Mouse (Mus musculus): ENCODE measurements around the gene Tubgcp6.

The Tubgcp6 gene

DNA sequence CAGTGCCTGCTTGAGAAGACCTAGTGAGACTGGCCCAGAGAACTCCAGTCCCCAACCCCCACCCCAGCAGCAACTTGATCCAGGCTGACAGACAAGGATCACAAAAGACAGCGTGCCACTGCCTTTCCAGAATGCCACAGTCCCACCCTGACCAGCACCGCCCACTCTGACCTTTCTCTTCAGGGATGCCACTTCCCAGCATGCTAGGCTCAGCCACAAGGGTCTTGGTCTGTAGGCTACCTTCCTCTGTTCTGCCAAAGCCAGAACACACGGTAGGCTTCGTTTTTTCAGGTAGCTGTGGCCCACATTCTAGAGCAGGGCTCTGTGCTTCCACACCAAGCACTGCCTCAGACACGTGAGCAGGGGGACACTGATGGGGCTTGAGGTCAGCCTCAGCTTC lies 20.3 kb downstream of the Tubgcp6 start:
- DNase-seq (ENCODE audit: low spot score) = no peak

DNA sequence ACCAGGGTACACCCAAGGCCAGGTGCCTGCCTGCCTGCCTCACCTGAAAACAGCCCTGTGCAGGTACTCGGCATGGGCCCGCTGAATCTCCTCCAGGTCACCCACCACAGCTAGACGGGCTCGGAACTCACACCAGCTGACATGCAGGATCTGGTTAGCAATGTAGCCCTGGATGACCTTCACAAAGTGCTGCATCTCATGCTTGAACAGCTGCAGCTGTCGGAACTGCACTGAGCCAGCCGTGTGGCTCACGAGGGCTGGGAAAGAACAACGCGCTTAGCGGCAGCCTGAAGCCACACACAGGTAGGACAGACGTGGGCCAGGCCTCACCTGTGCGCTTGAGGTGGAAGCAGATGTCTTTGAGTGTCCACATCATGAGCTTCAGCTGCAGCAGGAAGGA lies 22.1 kb downstream of the Tubgcp6 start:
- no peak for DNase-seq (ENCODE audit: low spot score)

DNA sequence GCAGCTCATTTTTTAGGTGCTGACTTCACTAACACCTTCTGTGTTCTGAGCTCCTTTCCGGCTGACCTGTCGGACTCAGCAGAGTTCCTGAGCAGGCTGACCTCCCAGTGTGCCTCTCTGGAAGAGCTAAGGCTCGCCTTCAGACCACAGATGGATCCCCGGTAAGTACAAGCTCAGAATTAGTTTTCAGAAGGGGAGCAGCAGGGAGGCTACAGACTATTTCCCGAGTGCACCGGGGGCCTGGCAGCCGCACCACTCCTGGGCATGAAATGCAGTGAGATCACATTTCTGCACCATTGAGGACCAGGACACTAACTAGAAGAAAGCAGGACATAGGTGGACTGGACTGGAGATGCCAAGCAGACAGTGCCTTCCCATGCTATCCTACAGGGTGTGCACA lies 24.3 kb downstream of the Tubgcp6 start:
- no peak for DNase-seq (ENCODE audit: low spot score)

DNA sequence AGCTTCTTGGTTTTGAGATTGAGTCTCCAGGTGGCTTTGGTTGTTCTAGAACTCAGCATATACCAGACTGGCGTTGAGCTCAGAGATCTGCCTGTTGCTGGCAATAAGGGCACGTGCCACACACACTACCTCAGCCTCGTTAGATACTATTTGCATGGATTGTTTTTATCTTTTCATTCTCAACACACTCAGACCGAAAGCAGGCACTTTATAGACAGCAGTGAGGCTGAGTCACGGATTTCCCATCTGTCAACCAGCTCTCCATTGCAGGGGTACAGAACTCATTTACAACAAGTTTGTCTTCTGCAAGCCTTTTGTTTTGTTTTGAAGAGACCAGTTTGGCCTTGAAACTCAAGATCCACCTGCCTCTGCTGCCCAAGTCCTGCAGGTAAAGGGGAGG lies 25.5 kb downstream of the Tubgcp6 start:
- no peak for DNase-seq (ENCODE audit: low spot score)

DNA sequence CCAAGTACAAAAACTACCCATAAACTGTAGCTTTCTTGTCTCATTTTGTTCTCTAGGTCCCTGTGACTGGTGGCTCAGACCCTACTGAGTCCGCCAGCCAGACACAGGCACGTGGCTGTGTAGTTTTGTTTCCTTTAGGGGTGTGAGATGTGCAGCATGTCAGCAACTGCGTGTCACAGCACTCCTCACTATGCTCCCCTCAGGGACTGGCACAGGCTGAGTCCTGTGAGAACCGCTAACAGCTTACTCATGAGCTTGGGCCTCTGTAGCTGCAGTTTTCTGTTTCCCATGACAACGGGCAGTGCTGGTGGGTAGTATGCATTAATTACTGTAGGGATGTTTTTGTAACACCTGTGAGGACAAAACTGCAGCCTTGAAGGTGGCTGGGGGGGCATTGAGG lies 30.7 kb downstream of the Tubgcp6 start:
- DNase-seq (ENCODE audit: low spot score) = no peak

DNA sequence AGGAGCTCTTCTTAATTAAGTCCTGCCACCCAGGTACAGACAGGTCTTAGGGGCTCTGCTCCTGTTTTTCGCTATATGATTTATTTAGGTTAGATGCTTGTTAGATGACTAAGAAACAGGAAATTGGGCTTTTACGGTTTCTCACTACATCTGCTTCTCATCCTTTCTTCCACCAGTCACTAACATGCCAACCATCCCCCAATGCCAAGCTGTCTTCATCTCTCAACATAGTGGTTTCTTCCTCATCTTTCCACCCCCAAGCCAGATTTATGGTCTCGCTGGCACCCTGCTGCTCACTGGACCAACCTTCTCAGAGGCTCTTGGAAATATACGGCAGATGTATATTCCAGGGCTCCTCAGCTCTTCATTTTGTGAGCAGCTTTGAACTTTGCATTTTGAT lies 32.2 kb downstream of the Tubgcp6 start:
- no peak for DNase-seq (ENCODE audit: low spot score)

DNA sequence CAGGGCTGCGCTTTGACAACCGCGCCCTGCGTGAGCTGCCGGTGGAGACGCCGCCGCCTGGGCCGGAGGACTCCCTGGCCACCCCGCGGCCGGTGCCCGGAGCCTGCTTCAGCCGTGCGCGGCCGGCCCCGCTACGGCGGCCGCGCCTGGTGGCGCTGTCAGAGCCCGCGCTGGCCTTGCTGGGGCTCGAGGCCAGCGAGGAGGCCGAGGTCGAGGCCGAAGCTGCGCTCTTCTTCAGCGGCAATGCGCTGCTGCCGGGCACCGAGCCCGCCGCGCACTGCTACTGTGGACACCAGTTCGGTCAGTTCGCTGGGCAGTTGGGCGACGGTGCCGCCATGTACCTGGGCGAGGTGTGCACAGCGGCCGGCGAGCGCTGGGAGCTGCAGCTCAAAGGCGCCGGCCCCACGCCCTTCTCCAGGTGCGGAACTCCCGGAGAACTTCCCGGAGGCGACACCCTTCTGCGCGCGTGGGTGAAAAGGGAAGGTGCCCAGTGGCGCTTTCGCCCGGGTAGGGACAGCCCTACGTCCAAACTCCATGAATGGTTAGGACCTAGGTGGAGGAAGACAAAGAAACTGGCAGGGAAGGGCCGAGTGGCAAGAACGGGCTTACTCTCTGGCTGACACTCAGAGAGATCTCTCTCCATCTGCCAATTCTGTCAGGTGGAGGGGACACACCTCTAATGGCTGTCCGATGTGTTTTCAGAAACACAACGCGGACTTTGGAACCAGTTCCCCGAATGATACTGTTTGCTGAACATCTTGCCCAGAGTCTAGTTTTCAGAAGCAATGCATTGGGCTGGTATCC lies 33.5 kb downstream of the Tubgcp6 start:
- DNase-seq (ENCODE audit: low spot score) = no peak

DNA sequence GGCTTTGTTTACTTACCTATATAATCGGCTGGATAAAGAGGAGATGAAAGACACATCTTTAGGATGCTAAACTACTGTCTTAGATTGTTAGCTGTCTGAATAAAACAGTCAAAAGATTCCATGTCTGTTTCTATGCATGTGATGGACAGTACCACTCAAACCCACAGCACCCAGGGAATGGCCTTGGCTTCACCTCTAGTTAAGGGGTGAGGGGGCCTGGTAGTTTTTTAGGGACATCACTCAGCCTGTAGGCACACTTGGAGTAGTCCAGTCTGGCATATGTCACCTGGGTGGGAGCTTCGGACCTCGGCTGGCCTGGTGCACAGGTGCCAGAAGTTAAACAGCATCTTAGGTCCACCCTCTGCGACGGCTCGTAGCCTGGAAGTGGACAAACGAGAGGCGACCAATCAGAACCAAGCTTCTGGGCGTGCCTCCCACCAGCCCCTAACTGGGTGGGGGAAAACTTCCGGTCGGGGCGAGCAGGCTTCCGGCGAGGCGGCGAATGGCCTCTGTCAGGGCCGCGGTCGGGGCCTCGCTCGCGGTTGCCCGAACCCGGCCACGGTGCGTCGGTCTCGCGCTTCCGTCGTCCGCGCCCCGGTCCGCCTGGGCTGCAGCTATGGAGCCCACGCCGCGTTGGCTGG lies 34.2 kb downstream of the Tubgcp6 start, which contains the start of gene Selenoo:
Selenoo (plus strand) TSS at position 478 of the 641 bp plus-strand sequence.
- peak; percentile 63 for DNase-seq (ENCODE audit: low spot score)

DNA sequence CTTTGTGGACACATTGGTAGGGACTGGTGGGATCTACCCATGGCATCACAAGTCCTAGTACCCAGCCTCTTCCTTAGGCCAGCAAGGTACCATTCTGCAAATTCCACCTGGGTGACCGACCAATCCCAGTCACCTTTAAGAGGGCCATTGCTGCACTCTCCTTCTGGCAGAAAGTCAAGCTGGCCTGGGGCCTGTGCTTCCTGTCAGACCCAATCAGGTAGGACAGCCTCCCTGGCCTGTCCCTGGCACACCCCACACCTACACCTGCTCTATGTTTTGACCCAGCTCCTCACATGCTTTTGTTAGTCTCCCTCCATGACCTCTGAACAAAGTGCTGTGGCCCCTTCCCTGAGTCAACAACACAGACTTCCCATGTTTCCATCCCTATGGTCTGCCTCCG lies 38.1 kb downstream of the Tubgcp6 start:
- DNase-seq (ENCODE audit: low spot score) = no peak

DNA sequence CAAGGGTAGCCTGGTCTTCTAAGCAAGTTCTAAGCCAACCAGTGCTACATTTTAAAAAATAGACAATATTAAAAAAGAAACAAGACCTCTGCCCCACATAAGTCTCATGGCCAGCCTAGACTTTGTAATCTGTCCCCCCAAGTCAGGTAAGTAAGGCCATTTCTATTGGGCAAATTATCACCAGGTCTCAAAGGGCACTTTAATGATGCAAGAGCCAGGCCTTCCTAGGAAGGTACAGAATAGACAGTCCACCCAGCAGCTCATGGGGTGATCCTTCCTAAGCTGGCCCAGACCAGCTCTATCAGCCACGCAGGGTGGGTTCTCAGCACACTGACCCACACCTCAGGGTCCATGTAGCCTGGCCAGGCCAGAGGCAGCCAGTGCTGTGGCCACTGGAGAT lies 39.0 kb downstream of the Tubgcp6 start:
- no peak for DNase-seq (ENCODE audit: low spot score)

DNA sequence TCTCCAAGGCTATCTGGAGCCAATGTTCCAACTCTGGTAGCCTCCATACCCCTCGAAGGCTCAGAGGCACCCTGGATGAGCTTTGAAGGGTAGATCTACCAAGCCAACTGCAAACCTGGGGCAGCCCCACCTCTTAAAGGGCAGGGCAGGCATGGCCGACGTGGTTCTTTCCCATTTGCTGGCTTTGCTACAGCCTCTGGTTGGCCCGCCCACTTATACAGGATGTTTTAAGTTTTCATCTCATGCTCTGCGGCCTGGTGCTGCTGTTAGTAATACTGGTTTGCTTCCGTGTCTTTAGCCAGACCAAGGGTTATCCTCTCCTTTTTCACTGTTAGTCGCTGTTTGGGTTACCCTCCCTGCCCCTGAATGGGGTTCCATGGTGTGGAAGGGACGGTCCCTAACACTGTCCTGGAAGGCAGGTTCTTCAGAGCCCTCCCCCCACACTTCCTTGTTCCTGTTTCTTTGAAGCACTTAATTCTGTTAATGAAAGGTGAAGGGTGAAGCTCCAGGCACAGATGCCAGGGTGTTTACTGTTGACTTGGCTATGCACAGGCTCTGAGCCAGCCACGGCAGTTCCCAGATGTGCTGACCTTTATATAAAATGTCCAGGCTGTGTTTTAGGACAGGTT lies 44.6 kb downstream of the Tubgcp6 start:
- no peak for DNase-seq (ENCODE audit: low spot score)

DNA sequence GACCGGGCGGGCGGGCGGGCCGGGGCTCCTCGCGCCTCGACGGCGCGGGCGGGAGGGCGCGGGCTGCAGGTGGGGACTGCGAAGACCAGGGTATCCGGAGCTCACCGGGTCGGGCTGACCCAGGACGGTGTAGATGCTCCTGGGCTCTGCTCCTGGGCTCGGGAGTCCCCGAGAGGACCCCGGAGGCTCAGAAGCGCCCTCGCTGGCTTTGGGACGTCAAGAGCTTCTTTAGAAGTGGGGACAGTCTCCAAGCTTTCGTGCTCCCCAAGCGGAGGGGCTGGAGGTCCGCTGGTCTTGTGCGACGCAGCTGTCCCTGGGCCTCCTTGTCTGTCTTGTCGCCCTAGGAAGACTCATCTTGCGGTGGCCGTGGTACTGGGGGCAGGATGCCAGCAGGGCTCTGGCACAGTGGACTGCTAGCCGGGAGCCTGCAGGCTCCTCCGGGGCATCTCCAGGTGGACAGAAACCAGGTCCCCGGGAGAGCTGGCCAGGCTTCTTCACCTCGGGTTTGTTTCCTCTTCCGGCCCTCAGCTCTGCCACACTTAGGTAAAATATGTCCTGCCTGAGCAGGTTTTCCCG lies 46.7 kb downstream of the Tubgcp6 start:
- no peak for DNase-seq (ENCODE audit: low spot score)

DNA sequence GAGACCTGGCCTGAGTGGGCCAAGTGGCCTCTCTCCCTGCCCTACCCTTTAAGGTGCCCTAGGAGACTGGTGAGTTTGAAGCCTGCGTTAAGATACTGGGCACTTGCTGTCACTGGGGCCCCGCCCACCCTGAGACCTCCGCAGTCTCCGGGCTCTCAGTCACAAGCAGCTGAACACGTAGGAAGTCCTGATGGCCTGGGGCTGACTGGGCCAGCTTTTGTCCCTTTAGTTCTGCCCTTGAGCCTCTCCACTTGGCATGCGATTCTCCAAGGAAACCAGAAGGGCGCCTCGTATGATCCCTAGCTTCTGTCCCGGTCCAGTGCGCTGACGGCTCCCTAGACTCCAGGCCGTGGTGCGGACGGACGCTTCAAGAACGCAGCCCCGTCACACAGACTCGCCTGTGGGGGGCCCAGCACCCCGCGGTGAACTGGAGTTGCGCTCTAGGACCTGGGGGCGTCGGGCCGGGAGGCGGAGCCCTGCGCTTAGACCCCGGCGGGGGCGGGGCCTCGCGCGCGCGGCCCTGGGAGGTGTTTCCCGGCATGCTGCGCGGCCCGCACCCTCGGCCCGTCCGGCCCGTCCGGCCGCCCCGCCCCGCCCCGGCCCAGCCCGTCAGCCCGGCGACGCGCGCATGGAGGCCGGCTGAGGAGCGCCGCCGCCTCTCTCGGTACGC lies 47.3 kb downstream of the Tubgcp6 start:
- DNase-seq (ENCODE audit: low spot score) = peak; percentile 41

DNA sequence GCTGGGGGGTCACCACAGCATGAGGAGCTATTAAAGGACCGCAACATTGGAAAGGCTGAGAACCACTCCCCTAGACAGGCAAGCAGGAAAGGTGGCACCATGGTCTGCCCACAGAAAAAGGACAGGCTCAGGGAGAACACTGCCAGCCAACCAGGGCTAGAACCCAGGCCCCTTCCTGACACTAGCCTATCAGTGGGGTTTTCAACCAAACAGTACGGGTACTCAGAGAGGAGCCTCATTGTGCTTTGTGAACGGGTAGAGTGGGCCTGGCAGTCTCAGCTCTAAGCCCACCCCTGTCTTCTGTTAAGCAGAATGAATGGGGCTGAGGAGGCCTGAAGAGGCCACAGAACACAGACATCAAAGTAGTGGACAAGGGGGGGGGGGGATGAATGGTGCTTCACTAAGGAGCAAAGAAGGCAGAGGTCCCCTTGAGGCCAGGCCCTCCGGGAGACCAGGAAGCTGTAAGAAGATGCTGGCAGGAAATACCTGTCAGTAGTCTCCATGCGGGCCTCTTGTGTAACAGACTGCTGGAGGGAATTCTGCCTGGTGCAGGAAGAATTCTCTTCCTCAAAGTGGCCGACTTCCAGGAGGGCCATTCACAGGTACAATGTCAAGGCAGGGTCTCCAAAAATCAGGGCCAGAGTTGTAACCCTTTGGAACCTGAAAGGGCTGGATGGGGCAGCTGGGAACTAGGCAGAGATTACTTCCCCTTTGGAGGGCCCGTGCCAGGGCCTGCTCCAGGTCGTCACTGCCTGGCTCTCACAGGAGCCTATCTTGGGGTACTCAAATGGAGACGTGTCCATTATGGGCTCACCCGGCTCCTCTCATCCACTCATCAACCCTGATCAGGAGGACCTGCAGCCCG lies 48.1 kb downstream of the Tubgcp6 start, which contains the start of gene Trabd:
Trabd (plus strand) TSS at position 512 of the 865 bp plus-strand sequence.
- DNase-seq (ENCODE audit: low spot score) = no peak

DNA sequence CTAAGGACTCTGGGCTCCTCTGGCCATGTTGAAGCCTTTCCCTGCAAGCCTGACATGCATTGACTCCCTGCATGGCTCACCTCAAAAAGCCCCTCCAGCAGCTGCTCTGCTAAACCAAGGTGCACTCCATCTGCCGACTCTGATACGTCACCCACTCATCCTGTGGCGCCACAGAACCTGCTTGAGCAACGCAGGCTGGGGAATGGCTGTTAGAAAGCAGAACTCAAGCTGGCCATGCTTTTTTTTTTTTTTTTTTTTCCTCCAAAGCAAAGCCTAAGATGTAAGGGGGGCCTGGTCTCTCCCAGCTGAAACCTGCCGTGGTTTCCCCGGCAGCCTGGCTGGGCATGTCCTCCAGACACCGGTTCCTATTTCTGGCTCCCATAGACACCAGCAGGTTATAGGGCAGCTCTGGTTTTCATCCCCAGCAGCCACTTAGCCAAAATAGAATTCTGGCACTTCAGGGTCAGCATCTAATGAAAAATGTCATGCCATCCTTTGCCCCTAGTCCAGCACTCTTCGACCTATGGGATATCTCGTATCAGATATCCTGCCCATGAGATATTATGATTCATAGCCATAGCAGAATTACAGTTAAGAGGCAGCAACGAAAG lies 48.8 kb downstream of the Tubgcp6 start:
- DNase-seq (ENCODE audit: low spot score) = no peak

DNA sequence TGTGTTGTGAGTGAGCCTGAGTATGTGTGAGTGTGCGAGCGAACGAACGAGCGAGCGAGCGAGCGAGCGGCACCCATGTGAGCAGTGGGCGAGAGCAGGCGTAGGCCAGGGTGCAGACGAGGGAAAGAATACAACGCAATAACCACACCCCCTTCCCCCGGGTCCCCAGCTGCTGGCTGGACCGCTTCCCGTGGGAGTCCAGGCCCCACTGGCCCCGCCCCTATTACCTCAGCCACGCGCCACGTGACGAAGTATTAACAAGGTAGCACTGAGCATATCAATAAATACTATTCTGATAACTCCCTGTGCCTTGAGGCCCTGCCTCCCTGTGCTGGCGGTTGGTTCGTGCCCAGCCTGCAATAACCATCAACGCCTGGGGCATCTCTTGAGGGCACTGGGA lies 52.3 kb downstream of the Tubgcp6 start:
- no peak for DNase-seq (ENCODE audit: low spot score)

DNA sequence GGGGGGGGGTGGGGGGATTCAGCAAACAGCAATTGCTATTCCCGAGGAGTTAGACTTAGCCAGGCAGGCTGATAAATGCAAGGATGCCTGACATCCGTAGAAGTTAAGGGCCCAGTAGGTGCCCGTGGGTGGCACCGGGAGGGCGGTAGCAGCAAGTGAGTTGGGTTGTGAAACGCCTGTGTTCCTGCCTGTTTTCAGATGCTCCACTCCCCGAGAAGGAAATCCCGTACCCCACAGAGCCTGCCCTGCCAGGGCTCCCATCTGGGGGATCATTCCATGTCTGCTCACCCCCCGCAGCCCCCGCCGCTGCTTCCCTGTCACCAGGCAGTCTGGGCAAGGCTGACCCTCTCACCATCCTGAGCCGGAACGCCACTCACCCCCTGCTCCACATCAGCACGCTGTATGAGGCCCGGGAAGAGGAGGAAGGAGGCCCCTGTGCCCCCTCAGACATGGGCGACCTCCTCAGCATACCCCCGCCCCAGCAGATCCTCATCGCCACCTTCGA lies 53.5 kb downstream of the Tubgcp6 start:
- DNase-seq (ENCODE audit: low spot score) = no peak

DNA sequence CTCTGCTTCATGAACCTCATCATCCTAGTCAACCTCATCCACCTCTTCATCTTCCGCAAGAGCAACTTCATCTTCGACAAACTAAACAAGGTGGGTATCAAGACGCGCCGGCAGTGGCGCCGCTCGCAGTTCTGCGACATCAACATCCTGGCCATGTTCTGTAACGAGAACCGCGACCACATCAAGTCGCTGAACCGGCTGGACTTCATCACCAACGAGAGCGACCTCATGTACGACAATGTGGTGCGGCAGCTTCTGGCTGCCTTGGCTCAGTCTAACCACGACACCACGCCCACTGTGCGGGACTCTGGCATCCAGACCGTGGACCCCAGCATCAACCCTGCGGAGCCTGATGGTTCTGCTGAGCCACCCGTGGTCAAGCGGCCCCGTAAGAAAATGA lies 54.7 kb downstream of the Tubgcp6 start:
- no peak for DNase-seq (ENCODE audit: low spot score)

DNA sequence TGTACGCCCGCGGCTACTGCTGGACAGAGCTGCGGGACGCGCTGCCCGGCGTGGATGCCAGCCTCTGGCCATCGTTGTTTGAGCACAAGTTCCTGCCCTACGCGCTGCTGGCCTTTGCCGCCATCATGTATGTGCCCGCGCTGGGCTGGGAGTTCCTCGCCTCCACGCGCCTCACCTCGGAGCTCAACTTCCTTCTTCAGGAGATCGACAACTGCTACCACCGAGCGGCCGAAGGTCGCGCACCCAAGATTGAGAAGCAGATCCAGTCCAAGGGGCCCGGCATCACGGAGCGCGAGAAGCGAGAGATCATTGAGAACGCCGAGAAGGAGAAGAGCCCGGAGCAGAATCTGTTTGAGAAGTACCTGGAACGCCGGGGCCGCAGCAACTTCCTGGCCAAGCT lies 55.3 kb downstream of the Tubgcp6 start:
- DNase-seq (ENCODE audit: low spot score) = no peak

DNA sequence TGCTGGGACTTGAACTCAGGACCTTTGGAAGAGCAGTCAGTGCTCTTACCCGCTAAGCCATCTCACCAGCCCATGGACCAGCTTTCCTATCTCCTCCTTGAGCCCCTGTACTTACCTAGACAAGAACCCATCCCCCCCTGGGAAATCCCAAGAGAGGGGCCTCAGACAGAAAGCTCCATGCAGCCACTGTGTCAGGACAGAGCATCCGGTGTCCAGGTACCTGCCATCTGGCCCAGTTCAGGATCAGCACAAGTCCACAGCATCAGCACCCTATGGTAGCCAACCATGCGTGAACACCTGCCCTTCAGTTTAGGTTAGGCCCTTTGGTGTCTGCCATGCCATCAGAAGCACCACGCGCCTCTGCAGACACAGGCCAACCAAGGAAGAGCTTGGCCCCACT lies 58.0 kb downstream of the Tubgcp6 start:
- no peak for DNase-seq (ENCODE audit: low spot score)

DNA sequence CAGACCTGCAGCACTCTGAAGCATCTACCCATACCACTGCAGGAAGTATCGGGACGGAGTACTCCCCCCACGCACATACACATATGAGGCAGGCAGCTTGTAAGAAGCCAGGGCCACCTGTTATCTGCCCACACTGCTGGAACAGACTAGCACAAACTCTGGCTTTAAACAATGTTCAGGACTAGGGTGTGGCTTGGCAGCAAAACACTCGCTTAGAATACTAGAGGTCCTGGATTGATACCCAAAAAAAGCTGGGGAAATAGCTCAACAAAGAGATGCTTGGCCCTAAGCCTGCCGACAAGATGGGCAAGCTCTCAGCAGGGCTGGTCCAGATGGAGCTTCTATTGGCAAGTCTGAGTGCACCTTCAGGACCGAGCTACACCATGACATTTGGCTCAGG lies 59.4 kb downstream of the Tubgcp6 start:
- DNase-seq (ENCODE audit: low spot score) = no peak
